Mouse (Mus musculus) cerebellum, adult 2 months (tissue): ENCODE measurements around the gene Hap1.

Experiments
- CTCF ChIP-seq: fragments of 200-500 bp; IDR thresholded peaks from 2 replicates; pipeline ENCODE4 v1.5.1; 2011; ENCODE audit warnings: low read depth, mild to moderate bottlenecking, control low read depth, low read length, moderate library complexity, borderline replicate concordance; ENCODE audit not compliant: insufficient read depth
- POLR2A ChIP-seq: fragments of 200-500 bp; IDR thresholded peaks from 2 replicates; pipeline ENCODE4 v1.6.1; 2011; ENCODE audit warnings: low read length, control low read depth, borderline replicate concordance; ENCODE audit not compliant: insufficient read depth

DNA sequence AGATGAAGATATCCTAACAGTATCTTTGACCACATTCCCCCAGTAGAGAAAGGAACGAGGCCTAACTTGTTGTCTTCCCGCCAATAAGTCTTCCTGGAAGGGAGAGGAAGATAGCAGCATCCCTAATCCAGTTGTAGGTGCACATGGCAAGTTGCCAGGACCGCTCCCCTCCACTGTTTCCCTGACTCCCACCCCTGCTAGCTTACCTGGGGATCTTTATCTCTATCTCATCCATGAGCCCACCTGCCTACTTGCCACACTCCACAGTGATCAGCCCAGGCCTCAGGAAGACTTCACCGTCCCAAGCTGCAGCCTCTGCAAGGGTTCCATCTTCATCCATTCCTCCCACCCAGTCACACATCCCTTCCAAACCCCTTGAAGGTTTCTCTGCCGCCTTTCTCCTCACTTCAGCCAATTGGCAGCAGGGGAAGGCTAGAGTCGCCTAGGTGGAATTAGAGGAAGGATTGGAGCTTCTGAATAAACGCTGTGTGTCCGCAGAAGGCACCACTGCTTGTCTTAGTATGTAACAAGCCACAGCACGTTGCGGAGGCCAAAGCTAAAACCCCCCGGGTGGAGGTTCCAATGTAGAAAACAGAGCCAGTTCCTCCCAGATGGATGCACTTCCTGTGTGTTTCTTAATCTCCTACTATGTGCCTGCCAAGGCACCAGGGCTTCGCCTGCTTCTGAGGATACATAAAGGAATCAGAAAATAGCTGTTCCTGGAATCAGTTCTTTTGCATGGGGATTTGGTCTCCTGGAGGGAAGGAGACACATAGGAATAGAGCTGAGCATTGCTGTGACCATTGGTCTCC is 44.0 kb upstream of the Hap1 start:
- TF ChIP-seq CTCF (no peak), POLR2A (no peak)
